Mouse (Mus musculus) cerebral cortex, adult 2 months (tissue): ENCODE data around the gene Clcn2.

ENCODE experiments used
- WGBS: fragments of 180-500 bp; shearing (Covaris S2); methylation state at CpG from one replicate; pipeline ENCODE4 v1.1.7; 2018; 5-methylcytosine and 5-hydroxymethylcytosine counted together

Gene Clcn2

GRCm38 (mm10) chr16:20657661-20658060 lies 59.9 kb downstream of the Clcn2 start:
- 73% methylated on average over 4 of the region's 4 CpGs for WGBS

DNA sequence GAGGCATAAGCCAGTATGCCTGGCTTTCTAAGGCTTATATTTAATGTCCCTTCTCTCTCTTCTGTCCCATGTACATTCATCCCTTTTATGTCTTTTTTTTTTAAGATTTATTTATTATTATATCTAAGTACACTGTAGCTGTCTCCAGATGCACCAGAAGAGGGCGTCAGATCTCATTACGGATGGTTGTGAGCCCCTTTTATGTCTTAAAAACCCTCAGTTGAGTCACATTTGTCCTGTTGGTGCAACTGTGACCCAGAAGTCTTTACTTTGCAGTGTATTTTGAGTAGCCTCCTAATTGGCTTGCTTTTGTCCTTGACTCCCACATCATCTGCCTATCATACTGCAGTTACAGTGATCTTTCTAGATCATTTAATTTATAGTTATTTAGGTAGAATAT lies 64.2 kb downstream of the Clcn2 start:
- 40% methylated on average over 2 of the region's 2 CpGs for WGBS
